Mouse (Mus musculus) E14TG2a.4 (cell line): ENCODE measurements around the gene Sidt2.

Experiments
- CTCF ChIP-seq: conservative IDR thresholded peaks from 2 replicates; pipeline ENCODE4 v1.5.1; 2014; ENCODE audit warnings: low read length
- NANOG ChIP-seq: IDR thresholded peaks from 2 replicates; pipeline ENCODE4 v1.6.1; 2014; ENCODE audit warnings: borderline replicate concordance, low read length, mixed read lengths
- POU5F1 ChIP-seq: IDR thresholded peaks from 2 replicates; pipeline ENCODE4 v1.6.1; 2014; ENCODE audit warnings: low read length, borderline replicate concordance

GRCm38 (mm10) chr9:45984409-45985228, 29.6 kb upstream of the Sidt2 start:
- TF ChIP-seq CTCF (no peak), NANOG (no peak), POU5F1 (no peak)
